Mouse (Mus musculus) bone marrow, adult 2 months (tissue): ENCODE measurements around the gene Galnt16.

Experiments
- CTCF ChIP-seq: fragments of 200-500 bp; IDR thresholded peaks from 2 replicates; pipeline ENCODE4 v1.5.1; 2011; ENCODE audit warnings: low read length, control low read depth; ENCODE audit not compliant: control insufficient read depth, insufficient read depth
- POLR2A ChIP-seq: fragments of 200-500 bp; IDR thresholded peaks from 2 replicates; pipeline ENCODE4 v1.6.1; 2011; ENCODE audit warnings: low read depth, mild to moderate bottlenecking, control low read depth, low read length, borderline replicate concordance; ENCODE audit not compliant: control insufficient read depth

GRCm38 (mm10) chr12:80598236-80598635, 80.2 kb downstream of the Galnt16 start:
- TF ChIP-seq POLR2A (no peak), CTCF (no peak)
